Mouse (Mus musculus) adrenal gland, adult 2 months (tissue): ENCODE results near the gene Rab20. TPM values are rescaled to one million over a fixed set of nuclear protein-coding genes. Genes with fewer than 3 reads are reported as not detected.
"Not testable (repeated sequence)": the region's sequence is repeated elsewhere in the genome, so short reads cannot be mapped to it uniquely, and the experiment has no call there.

Source experiments
- DNase-seq: peaks from one replicate; pipeline ENCODE4 v3.0.0; 2021
- long read RNA-seq: library from polyadenylated mRNA; stranded (forward); transcript quantifications from one replicate; pipeline ENCODE4 v2.0.0, GENCODE M21; 2021
- polyA plus RNA-seq: library from polyadenylated mRNA; depleted of rRNA; stranded (reverse); fragments of >200 nt; gene quantifications from 2 replicates; pipeline ENCODE4 v1.2.3, GENCODE M21; 2012; rRNA removed
- total RNA-seq, 2 experiments: library from RNA; stranded (reverse); gene quantifications; 2 replicates each; pipeline ENCODE4 v1.2.3; 2021

The Rab20 gene
- total RNA-seq: 1 to 10 TPM; 7.9 to 9.6 TPM
- polyA plus RNA-seq: 16.6 and 19.6 TPM in 2 replicates
- long read RNA-seq, transcript Rab20-201 (2 exons, 1,392 nt): major isoform, 12 of 13 reads
- long read RNA-seq, partial matches to known transcripts: 0 of 13 reads
- long read RNA-seq, other reads (novel, unspliced or antisense): 1 of 13 reads

DNA sequence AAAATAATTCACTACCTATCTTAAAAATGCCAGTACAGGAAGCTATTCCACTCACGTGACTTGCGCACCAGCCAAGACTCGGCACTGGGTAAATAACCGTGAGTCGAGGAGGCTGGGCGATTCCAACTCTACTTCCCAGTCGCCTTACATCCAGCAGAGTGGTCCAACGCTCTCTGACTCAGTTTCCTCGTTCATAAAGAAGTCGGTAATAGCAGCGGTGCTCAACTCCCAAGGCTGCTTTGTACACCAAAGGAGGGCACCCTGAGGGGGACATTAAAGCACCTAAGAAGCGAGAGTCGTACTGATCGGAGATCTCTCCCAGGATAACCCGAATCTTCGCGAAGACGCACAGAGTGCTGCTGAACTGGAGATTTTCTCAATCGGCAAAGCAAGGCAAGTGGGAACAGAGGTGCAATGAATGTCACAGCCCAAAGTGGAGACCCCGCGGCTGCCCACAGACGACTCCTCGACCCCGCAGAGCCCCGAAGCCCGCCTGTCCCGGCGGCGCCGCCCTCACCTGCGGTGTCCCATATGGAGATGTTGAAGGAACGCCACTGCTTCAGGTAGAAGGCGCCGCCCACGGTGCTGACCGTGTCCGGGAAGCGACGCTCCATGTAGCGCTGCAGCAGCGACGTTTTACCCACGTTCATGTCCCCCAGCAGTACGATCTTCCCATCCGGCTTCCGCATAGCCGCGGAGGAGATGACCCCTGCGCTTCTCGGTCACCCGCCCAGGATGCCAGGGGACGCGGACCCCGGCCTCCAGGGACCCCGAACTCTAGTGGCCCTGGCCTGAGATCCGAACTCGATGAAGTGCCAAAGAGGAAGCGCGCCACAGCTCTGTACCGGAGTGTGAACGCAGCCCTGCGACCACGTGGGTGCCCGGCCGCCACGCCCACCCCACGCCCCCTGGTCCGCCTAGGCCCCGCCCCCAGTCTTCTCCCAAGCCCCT lies at the start of gene Rab20:
Rab20 (minus strand) TSS at position 900 of the 951 bp plus-strand sequence.
- DNase-seq: peak; percentile 85

DNA sequence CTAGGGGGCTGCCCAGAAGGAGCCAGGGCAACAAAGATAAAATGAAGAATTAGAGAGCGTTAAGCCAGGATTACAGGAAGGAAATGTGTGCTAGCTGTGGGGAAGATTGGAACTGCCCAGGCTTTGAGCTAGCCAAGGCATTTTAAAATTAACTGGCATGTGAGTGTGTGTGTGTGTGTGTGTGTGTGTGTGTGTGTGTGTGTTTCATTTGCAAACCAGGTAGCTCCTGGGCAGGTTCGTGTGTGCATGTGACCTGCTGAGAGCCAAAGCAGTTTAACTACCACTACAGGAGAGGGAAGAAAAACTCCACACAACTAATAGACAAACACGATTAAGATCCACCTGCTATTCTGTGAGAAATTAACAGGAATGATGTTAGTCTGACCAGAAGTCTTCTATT lies 44.8 kb upstream of the Rab20 start:
- DNase-seq: no peak

DNA sequence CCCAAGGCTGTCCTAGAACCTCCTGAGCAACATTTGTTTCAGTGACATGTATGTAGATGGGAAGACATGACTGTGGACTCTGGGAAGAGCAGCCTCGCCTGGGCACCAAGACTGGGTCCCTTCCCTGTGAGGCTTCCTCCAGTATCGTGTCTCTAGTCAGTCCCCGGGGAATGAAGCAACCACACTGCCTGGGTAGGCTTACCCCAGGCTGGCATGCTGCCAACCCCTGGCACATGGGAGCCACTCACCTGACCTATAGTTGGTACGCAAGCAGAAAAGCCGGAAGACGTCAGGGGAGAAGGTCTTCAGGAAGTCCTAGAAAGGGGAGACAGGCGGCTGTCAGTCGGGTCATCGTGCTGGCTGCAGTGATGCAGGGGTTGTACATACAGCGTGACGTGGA lies 40.2 kb upstream of the Rab20 start:
- no peak for DNase-seq

DNA sequence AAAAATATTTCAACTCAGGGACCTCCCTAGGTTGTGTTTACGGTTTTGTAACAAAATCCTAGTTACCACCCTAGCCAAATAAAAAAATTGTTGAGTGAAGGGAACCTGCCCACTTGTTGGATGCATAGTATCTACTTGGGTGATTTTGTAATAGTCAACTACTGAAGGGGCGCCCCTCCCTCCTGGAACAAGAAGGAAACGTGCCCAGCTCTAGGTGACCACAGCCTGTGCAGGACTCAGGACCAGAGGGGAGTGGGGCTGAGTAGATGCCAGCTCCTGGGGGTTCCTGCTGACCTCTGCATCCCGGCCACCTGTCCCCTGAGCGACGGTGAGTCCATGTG lies 39.5 kb upstream of the Rab20 start:
- no peak for DNase-seq

DNA sequence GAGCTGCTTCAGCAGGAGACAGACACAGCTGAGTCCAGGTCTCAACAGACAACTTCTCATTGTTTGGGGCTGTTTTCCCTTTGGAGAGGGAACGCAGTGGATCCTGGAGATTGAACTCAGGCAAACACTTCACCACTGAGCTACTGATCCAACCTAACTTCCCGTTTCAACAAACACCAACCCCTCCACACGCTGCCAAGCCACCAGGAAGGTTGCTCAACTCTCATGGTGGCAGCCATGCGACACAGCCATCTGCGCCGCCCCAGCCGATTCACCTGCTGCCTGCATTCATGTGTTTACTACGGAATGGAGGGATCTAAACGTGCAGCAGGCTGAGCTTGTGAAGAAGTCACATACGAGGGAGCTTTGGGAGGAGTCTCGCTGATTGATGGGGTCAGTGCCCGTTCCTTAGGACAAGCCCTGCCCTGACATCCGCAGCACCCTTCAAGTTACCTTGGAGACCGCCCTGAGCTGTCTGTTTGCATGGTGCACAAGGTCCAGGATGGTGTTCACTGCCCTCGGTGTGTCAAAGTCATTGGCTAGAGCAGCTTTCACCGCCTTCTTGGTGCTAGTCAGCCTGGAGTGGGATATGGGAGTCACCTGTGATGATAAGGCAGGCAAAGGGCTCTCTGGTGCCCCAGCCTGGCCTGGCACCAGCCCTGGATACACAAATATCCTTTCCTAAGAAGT lies 39.0 kb upstream of the Rab20 start:
- DNase-seq: no peak

DNA sequence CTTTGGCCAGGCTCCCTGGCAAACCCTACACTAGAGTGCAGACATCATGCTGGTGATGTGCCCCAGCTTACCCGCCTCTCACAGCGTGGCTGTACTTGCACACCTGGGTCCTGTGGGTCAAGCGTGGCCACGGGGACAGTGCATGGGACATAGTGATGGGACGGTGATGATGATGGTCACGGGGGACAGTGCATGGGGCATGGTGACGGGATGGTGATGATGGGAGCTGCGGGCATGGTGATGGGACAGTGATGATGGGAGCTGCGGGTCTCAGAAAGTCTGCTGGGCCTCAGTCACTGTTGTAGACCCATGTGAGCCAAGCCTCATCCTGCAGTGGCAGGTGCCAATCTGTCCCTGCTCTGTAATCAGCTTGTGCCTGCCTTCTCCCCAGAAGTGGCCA lies 37.8 kb upstream of the Rab20 start:
- DNase-seq: no peak

DNA sequence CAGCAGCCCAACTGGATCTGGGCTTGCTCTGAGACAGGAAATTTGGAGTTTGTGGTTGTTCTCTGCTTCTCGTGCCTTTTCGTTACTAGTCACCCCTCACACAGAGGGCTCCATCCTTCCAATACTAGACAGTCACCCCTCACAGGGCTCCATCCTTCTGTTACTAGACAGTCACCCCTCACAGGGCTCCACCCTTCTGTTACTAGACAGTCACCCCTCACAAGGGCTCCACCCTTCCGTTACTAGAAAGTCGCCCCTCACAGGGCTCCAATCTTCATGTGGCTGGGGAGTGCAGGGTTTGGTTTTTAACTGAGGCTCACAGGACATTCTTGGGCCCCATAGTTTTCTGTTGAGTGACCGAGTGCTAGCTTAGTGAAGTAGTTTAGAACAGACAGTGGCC lies 34.7 kb upstream of the Rab20 start:
- no peak for DNase-seq

DNA sequence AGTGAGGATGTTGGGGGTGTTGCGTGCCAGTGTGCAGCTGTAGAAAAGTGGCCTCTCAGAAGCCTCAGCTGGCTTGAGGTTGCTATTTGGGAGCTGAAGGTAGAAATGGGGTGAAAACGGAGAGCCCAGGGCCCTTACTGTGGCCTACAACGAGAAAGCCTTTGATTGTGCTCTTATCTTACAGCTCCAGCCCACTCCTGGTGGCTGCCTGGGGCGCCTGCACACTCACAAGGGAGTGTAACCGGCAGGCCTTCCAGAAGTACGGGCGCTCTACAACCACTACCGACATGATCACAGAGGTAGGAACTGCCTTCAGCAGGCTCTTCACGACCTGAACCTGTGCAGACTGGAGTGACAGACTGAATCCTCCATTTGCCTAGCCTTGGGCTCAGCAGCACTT lies 34.2 kb upstream of the Rab20 start:
- no peak for DNase-seq

DNA sequence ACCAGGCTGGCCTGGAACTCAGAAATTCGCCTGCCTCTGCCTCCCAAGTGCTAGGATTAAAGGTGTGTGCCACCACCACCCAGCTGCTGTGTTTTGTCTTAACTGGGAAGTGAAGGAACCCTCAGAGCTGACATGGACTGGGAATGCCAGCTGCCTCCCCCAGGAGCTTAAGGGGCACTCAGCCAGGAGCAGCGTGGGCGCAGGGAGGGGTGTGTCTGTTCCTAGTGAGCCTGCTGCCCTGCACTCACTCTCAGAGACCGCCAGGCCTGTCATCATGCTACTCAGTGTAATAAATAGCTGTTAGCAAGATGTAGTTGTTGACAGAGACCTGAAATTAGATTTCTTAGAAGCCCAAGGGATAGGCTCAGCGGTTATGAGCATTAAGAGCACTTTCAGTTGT lies 32.5 kb upstream of the Rab20 start:
- DNase-seq: no peak

DNA sequence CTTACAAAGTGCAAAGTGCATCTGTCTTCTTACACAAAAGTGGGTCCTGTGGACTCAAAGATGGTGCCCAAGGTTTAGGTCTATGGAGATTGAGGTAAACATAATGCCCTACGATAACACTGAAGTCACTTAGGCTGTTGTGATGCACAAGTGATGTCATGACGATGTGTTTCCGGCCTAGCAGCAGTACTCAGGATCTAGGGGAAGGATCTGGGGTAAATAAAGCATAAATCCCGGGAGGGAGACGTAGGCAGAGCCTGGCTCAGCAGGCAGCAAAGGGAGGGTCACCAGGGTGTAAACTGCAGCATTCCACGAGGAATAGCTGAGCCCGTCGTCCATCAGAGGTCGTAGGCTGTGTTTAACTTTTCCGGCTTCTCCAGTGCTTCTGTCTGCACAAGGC lies 30.4 kb upstream of the Rab20 start:
- DNase-seq: no peak

DNA sequence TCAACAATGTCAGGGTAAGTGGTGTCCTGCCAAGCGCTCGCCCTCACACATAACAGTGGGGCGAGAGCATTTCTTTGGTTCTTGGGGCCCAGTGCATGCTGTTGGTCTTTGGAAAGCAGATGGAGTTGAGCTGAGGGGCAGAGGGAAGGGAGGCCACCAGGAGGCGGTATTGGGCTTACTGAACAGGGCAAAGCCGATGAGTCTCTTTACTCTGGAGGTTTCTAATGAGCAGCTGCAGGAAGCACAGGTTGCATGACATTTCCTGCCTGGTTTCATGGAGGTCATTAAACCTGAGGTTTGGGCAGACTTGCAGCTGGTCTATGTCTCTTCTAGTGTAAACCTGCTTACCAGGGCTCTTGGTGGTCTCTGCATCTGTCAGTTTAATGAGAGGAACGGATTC lies 28.3 kb upstream of the Rab20 start:
- no peak for DNase-seq

DNA sequence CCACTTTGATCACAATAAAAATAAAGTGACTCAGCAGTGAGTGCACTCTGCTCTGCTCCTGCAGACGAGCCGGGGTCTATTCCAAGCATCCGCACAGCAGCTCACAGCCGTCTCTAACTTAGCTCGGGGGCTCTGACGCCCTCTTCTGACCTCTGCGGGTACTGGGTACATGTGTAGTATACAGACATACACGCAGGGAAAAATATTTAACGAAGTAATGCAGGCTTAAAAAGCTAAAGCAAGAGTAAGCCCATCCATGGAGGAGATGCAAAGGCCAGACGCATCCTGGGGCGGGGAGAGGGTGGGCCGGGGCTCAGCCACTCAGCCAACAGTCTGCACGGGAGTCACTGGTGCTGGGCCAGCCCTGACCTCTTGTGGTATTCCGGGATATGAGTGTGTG lies 27.6 kb upstream of the Rab20 start:
- DNase-seq: no peak

DNA sequence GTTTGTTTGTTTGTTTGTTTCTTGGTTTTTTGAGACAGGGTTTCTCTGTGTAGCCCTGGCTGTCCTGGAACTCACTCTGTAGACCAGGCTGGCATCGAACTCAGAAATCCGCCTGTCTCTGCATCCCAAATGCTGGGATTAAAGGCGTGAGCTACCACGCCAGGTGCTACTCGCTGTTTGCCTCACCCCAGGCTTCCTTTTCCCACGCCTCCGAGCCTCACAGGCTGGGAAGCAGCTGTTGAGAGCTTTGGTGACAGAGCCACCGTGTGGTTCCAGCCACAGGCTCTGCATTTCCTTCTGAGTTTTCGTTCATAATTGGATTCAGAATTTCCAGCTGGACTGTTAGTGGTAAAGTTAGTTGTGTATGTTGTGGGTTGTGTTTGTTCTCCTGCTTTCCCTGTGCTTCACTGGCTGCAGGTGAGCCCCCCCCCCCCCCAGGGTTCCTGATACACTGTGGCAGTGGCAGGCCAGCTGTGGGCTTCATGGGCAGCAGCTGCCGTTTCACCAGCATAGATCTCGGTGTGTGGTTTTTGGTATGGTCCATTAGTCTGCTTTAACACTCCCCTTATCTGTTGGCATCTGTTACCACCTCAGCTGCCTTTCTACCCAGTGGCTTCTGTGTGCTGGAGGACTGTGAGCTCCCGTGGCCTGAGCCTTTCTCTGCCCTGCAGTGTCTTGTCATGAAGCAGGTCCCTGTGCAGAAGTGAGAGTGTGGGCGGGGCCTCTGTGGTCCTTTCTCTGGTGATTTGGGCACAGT lies 25.1 kb upstream of the Rab20 start:
- DNase-seq: no peak

DNA sequence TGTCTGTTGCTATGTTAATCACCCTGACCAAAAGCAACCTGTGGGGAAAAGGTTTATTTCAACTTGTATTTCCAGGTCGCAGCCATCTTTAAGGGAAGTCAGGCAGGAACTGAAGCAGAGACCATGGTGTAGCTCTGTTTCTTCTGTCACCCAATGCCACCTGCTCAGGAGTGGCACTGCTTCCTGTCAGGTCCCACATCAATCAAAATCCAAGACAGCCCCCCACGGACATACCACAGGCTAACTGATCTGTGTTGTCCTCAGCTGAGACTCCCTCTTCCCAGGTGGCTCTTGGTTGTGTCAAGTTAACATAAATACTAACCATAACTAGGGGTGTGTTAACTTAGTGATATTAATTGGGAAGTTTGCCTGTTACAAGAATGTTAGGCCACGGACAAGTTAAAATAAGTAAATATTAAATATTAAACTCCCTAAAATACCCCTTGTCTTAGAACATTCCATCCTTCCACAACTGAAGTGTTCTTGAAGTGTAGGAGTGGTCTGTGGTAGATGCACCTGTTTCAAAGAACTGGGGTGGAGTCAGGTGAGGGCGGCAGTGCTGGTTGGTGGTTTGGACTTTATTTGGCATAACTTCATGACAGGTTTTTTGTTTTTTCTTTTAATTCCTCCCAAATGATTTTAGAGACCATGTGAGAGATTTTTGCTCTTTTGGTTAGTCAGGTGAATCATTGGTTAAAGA lies 20.4 kb upstream of the Rab20 start:
- DNase-seq: no peak

DNA sequence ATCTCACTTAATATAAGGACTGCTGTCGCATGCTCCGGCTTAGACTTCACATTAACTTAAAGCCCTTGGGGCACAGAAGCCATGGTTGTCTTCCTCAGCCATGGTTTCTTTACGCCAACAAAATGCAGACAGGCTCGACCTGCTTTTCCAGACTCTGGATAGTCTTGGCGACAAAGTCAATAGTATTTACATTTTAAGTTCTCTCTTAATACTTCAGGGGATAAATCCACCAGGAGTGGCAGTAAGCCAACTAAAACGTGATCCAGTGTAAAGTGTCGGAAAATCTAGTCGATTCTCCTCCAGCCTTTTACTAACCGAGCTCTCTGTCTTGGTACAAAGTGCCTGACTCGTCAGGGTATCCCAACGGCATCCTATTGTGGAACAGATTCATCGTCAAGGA lies 19.8 kb upstream of the Rab20 start:
- no peak for DNase-seq

DNA sequence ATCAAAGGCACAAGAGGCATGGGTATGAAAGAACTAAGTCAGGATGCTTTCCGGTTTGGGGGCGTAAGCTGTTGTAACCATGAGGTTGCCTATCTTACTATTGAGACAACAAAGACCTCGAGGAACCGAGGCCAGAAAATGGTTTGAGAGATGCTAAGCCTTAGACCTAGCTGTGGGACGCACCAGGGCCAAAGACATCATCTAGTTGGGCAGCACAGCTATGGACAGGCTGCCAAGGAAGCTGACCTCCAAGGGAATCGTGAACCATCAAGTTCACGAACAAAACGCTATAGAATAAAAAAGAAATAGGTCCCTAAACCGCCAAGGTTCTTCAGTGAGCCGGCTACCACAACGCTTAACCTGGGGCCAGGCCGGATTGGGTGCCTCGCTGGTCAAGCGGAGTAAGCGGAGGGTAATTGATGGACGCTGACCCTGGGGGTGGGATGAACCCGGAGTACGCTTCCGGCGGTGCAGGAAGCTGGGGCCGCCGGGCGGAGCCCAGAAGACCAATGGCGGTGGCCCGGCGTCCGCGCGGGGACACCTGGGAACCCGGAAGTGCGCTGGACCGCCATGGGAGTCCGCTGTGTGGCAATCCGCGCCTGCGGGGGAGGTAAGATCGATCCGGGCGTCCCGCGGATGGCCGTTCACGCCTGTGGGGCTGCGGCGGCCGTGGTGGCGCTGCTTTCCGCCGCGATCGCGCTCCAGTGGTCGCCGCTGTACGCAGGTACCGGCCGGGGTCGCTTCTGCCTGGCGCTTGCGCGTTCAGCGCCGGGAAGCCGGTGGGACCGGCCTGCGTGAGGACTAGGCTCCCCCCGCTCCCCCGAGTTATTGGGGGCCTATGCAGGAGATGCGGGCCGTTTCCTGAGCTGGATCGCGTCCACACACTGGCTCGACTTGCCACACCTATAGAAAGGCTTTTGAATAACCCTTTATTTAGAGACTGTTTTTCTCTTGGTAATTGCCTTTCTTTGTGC lies 18.8 kb upstream of the Rab20 start, which contains the start of gene Naxd:
Naxd (plus strand) TSS at position 490 of the 974 bp plus-strand sequence.
- peak; percentile 95 for DNase-seq

DNA sequence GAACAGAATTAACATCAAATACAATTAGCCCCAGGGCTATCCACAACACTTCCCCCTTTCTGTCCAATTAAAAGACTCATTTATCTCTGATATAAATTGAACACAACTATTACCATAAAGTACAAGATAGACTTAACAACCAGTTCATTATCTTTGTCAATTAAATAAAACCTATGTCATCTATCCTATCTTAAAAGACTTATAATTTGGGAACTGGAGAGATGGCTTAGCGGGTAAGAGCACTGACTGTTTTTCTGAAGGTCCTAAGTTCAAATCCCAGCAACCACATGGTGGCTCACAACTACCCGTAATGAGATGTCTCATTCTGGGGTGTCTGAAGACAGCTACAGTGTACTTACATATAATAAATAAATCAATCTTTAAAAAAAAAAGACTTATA lies 13.8 kb upstream of the Rab20 start:
- DNase-seq: not testable (repeated sequence)

DNA sequence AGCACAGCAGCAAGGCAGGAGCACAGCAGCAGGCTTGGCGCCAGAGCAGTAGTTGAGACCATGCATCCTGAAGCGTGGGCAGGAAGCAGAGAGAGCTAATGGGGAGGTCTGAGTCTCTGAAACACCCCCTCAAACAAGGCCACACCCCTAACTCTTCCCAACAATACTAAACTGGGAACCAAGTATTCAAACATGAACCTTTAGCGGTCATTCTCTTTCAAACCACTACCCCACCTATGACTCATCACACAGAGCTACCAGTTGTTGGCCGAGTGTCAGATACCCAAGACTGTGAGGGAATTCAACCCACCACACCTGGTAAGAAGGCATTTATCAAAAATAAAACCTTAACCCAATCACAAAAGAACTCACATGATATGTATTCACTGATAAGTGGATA lies 8.7 kb upstream of the Rab20 start:
- no peak for DNase-seq

DNA sequence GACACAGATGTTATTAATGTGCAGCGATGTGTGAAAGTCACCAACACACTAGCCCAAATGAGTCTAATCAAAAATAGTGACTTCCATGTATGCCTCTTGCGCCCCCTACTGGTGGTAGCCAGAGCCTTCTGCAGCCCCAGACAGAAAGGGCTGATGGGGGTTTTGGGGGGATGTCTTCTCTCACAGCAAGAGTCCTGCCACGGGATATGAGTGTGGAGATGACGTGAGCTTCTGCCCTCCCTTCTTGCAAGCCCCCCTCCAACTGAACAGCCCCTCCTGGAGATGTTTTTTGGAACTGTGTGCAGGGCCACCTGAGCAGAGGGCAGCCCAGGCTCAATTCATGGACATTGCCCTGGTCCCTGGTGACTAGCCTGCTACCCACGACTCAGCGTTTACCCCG lies 7.6 kb upstream of the Rab20 start:
- peak; percentile 66 for DNase-seq

DNA sequence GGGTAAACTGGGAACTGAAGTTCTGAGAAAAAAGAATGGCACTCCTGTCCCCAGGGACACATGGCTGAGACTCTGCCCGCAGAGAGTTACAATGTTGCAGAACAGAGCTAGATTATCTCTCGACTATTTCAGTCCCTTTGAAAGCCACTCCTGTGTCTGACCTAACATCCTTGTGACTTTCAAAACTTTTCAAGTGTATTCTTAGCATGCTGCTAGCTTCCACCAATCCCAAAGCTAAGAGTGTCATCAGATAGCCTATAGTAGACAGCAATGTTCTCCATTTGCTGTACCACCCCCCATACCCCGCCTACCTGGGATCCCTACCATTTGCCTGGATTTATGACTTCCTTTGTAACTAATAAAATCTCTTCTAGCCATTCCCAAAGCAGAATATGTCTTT lies 4.0 kb upstream of the Rab20 start:
- no peak for DNase-seq

DNA sequence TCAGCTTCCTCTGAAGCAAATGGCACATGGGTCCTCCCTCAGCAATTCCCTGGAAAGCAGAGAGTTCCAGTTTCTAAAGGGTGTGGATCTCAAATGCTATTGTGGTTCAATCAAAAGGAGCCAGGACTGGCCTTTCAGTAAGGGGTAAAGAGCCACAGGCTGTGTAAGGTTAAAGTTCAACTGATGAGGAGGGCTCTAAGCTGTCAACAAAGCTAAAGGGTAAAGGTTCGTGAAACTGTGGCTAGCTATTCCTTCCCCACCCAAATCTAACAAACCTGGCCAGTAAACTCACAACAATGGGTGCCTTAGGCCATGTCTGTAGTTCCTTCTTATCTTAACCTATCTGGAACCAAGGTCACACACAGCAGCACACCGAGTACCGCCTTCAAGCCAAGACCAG lies 3.4 kb upstream of the Rab20 start:
- DNase-seq: no peak
